Mouse (Mus musculus) megakaryocyte, embryonic 14.5 days (primary cell): Measurements from ENCODE around the gene Asb7.

Source experiments
- FLI1 ChIP-seq: IDR thresholded peaks from 2 replicates; pipeline ENCODE4 v1.6.1; 2012; ENCODE audit warnings: low read length, inconsistent platforms, mixed read lengths
- GATA1 ChIP-seq: IDR thresholded peaks from 3 replicates; pipeline ENCODE4 v1.6.1; 2012; ENCODE audit warnings: mixed read lengths, low read length, inconsistent platforms, borderline replicate concordance

DNA sequence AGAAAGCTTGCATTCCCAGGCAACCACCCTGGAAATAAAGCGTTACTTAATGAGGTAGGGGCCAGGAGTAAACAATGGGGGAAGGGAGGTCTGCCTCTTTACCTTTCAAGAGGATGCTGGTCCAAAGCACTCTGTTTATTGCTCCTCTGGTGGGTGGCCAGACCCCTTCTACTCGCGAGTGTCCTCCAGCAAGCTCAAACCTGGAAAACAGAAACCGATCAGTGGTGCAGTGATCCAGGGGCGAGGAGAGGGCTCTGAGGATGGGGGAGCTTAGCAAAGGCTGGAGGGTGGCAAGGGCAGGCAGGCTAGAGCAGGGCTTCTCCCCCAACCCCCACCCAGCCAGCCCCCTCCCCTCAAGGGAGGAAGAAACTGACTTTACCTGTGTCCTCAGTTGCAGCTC is 675 bp downstream of the Asb7 start:
- TF ChIP-seq FLI1 (no peak), GATA1 (no peak)
